Mouse (Mus musculus) brown adipose tissue, adult 24 weeks (tissue): ENCODE measurements around the gene P3h3. TPM values are rescaled to one million over a fixed set of nuclear protein-coding genes. Genes with fewer than 3 reads are reported as not detected.

Experiments
- H3K27ac ChIP-seq: fragments of 200-500 bp; replicated peaks from 2 replicates; pipeline ENCODE4 v1.5.1; 2012; ENCODE audit warnings: low read depth, mild to moderate bottlenecking, low read length
- H3K4me1 ChIP-seq: fragments of 200-500 bp; 2 replicates; pipeline ENCODE4 v1.6.1; 2012; ENCODE audit warnings: low read length, mixed read lengths; ENCODE audit not compliant: control insufficient read depth, insufficient read depth, insufficient read length
- H3K4me3 ChIP-seq: fragments of 200-500 bp; 2 replicates; pipeline ENCODE4 v1.5.1; 2012; ENCODE audit warnings: low read depth, mild to moderate bottlenecking, low read length, moderate library complexity; ENCODE audit not compliant: insufficient read depth
- polyA plus RNA-seq: library from polyadenylated mRNA; stranded (reverse); fragments of >200 nt; gene quantifications from 2 replicates; pipeline ENCODE4 v1.2.4, GENCODE M21; 2012; ENCODE audit not compliant: missing spikeins, insufficient read depth, insufficient read length

Gene P3h3
- polyA plus RNA-seq, 1 experiment: 2.7 TPM

DNA sequence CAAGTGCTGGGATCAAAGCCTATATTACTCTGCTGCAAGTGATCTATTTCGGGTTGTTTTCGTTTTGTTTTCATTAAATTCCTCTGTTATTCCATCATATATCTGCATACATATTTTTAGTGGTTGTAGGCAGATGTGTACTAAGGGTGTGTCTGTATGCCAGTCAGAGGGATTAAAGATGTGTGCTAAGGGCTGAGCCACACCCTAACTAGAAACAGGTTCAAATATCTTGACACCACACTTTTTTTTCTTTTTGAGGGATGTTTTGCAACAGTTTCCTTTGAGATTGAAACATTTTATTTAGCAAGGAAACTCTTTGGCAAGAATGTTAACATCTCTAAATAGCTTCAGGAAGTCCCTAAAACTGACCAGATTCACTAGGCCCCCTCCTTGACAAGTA lies 61.4 kb downstream of the P3h3 start:
- Histone ChIP-seq H3K27ac (no peak overlapping the region), H3K4me3 (no peak overlapping the region), H3K4me1 (no peaks in the 10 kb centered on the region)

DNA sequence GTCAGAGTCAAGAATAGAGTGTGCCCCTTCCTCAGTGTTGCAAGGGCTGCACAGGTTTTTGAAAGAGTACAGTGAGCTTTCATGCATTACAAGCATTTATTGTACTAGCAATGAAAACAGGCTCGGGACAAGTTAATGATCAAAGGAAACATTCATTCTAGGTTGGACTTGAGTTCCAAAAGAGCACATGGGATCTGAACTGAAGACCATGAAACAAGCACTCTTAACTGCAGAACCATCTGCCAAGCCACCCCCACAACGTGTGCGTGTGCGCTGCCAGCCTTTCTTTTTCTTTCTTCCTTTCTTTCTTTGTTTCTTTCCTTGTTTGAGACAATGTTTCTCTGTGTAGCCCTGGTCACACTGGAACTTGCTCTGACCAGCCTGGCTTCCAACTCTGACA lies 61.8 kb downstream of the P3h3 start:
- H3K4me3 ChIP-seq: no peak overlapping the region
- no peaks in the 10 kb centered on the region for H3K4me1 ChIP-seq
- H3K27ac ChIP-seq: no peak overlapping the region

DNA sequence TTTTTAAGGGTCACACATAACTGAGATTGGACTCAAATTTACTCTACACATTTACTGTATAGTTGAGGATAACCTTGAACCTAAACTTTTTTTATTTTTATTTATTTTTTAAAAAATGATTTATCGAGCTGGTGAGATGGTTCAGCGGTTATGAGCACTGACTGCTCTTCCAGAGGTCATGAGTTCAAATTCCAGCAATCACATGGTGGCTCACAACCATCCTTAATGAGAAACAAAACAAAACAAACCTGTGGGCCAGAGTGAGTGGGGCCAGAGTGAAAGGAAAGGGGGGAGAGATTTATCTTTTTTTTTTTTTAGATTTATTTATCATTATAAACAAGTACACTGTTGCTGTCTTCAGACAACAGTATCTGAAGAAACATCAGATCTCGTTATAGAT lies 65.6 kb downstream of the P3h3 start:
- Histone ChIP-seq H3K4me3 (no peak overlapping the region), H3K27ac (no peak overlapping the region), H3K4me1 (no peaks in the 10 kb centered on the region)

Other genes starting within 250 kb of the P3h3 start
- gene C1s2, start 221.7 kb downstream of the P3h3 start, polyA plus RNA-seq: not detected in 2 replicates
- 43.7 and 58.4 TPM in 2 replicates for gene Lpcat3, start 194.7 kb downstream of the P3h3 start, polyA plus RNA-seq
- gene Emg1, start 145.6 kb downstream of the P3h3 start, polyA plus RNA-seq: 78.3 and 102 TPM in 2 replicates
- 284 and 381 TPM in 2 replicates for gene Phb2, start 145.4 kb downstream of the P3h3 start, polyA plus RNA-seq
- gene Ptpn6, start 119.0 kb downstream of the P3h3 start, polyA plus RNA-seq: 13.5 and 14.1 TPM in 2 replicates
- 301 and 355 TPM in 2 replicates for gene Grcc10, start 116.4 kb downstream of the P3h3 start, polyA plus RNA-seq
- not detected in 2 replicates for gene Gm45234, start 101.7 kb downstream of the P3h3 start, polyA plus RNA-seq
- gene Atn1, start 101.2 kb downstream of the P3h3 start, polyA plus RNA-seq: 31.7 and 35.7 TPM in 2 replicates
- gene Eno2, start 88.1 kb downstream of the P3h3 start, polyA plus RNA-seq: 0.63 TPM in 1 of 2 replicates, not detected in the other
- gene Lrrc23, start 78.0 kb downstream of the P3h3 start, polyA plus RNA-seq: not detected in 2 replicates
- gene Spsb2, start 49.1 kb downstream of the P3h3 start, polyA plus RNA-seq: 5.1 and 7.3 TPM in 2 replicates
- 519 and 573 TPM in 2 replicates for gene Tpi1, start 43.5 kb downstream of the P3h3 start, polyA plus RNA-seq
- gene Usp5, start 28.3 kb downstream of the P3h3 start, polyA plus RNA-seq: 35.8 and 39.4 TPM in 2 replicates
- gene Cdca3, start 28.2 kb downstream of the P3h3 start, polyA plus RNA-seq: 2.4 TPM in 1 of 2 replicates, not detected in the other
- not detected in 2 replicates for gene Gnb3, start 17.5 kb downstream of the P3h3 start, polyA plus RNA-seq
- 0.88 TPM in 1 of 2 replicates, not detected in the other for gene Gpr162, start 6.2 kb upstream of the P3h3 start, polyA plus RNA-seq
- not detected in 2 replicates for gene Cd4, start 30.5 kb upstream of the P3h3 start, polyA plus RNA-seq
- gene Lag3, start 54.0 kb upstream of the P3h3 start, polyA plus RNA-seq: 12.2 and 15.1 TPM in 2 replicates
- gene Ptms, start 62.4 kb upstream of the P3h3 start, polyA plus RNA-seq: 949 and 1,236 TPM in 2 replicates
- 238 and 301 TPM in 2 replicates for gene Mlf2, start 73.6 kb upstream of the P3h3 start, polyA plus RNA-seq
- 74.8 and 85.4 TPM in 2 replicates for gene Cops7a, start 107.8 kb upstream of the P3h3 start, polyA plus RNA-seq
- gene Pianp, start 138.9 kb upstream of the P3h3 start, polyA plus RNA-seq: 0.54 TPM in 1 of 2 replicates, not detected in the other
- gene Zfp384, start 151.4 kb upstream of the P3h3 start, polyA plus RNA-seq: 19.9 and 25.6 TPM in 2 replicates
- gene Ing4, start 182.0 kb upstream of the P3h3 start, polyA plus RNA-seq: 32.1 and 34.0 TPM in 2 replicates
- 5.1 and 5.5 TPM in 2 replicates for gene Acrbp, start 191.9 kb upstream of the P3h3 start, polyA plus RNA-seq
- gene Lpar5, start 210.2 kb upstream of the P3h3 start, polyA plus RNA-seq: not detected in 2 replicates
- gene Chd4, start 238.2 kb upstream of the P3h3 start, polyA plus RNA-seq: 73.3 and 90.8 TPM in 2 replicates